Mouse (Mus musculus): ENCODE data around the gene Trak1. TPM values are rescaled to one million over a fixed set of nuclear protein-coding genes. Genes with fewer than 3 reads are reported as not detected.

Gene Trak1
- polyA plus RNA-seq, 1 experiment: 61.1 TPM

DNA sequence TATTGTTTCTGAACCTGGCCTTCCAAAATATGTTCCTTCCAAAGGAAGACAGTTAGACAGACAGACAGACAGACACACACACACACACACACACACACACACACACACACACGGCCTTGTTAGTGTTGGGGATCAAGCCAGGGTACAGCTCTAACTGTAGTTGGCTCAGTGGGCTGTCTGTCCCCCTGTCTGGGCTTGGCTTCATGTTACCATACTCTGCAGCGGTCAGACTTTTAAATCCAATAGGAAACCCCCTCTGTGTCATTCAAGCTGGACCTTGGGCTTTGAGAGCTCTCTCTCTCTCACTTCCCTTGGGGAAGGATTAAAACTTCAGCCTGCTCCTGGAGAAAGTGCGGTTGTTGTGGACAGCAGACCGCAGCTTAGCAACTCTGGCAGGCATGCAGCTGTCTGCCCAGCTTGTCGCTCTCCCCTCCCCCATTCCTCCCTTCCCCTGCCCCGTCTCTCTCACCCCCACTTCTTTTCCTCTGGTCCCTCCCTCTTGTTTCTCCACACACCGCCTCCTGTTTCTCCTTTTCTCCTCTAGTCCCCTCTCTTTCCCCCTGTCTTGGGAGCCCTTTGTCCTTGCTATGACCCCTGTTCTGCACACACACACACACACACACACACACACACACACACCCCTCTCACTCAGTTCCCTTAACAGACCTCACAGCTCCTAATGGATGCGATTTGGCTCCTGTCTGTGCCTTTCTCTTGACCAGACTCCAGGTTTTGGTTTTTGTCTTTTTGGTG lies 34.8 kb downstream of the Trak1 start:
- TF ChIP-seq CTCF (IDR thresholded peaks at IDR 0.05; ENCODE audit: low read depth, low read length) (no peak), POLR2A (IDR thresholded peaks at IDR 0.05; ENCODE audit: borderline replicate concordance, low read depth, low read length) (no peak)
- H3K27ac ChIP-seq (ENCODE audit: insufficient read depth, low read depth, low read length): peak overlapping the region; percentile 81
- 0 out of 2 replicates have a peak overlapping the region, but pooled peaks have one; percentile 8 for H3K4me3 ChIP-seq (ENCODE audit: insufficient read depth, low read length)
- H3K4me1 ChIP-seq (ENCODE audit: control insufficient read depth, insufficient read depth, low read length): peaks cover 47% of the 10 kb centered on the region

DNA sequence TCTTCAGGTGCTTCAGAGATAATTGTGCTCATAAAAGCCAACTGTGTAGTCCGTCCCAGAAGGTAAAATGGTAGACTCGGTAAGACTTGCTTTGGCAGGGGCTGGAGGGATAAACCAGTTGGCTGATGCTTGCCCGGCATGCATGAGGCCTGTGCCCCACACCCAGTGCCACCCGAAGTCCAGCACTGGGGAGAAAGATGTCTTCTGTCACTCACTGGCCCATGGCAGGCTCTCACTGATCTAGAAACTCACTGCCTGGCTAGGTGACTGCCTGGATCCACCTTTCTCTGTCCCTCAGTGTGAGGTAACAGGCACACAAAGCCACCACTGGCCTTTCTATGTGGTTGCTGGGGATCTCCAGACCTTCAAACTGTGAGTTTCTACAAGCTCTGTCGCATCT lies 36.3 kb downstream of the Trak1 start:
- no peak for TF ChIP-seq POLR2A (IDR thresholded peaks at IDR 0.05; ENCODE audit: borderline replicate concordance, low read depth, low read length)
- TF ChIP-seq CTCF (IDR thresholded peaks at IDR 0.05; ENCODE audit: low read depth, low read length): no peak
- Histone ChIP-seq H3K27ac (ENCODE audit: insufficient read depth, low read depth, low read length) (no peak overlapping the region), H3K4me3 (ENCODE audit: insufficient read depth, low read length) (no peak overlapping the region), H3K4me1 (ENCODE audit: control insufficient read depth, insufficient read depth, low read length) (peaks cover 53% of the 10 kb centered on the region)

DNA sequence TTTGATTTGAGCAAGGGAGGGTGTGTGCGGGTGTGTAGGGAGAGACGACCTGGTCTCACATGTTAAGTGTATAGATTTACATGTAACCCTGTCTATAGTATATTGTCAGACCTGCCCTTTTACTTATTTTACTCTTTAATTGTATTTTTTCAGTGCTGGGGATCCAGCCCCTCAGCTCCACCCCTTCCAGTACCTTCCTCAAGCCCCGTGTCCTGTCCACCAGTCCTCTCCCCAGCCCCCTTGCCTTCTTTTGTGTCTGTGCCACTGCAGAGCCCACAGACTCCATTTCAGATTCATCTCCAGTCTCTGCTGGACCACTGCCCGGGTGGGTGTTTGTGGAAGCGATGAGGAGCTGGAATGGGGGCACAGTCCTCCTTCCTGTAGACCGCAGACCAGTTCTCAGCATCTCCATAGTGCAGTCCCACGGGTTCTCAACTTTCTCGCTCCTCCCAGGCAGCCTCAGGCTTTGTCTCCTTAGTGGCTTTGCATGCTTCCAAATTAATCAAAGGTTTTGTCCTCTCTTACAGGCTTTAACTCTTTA lies 37.1 kb downstream of the Trak1 start:
- Histone ChIP-seq H3K27ac (ENCODE audit: insufficient read depth, low read depth, low read length) (no peak overlapping the region), H3K4me1 (ENCODE audit: control insufficient read depth, insufficient read depth, low read length) (peaks cover 47% of the 10 kb centered on the region), H3K4me3 (ENCODE audit: insufficient read depth, low read length) (no peak overlapping the region)
- no peak for TF ChIP-seq POLR2A (IDR thresholded peaks at IDR 0.05; ENCODE audit: borderline replicate concordance, low read depth, low read length)
- TF ChIP-seq CTCF (IDR thresholded peaks at IDR 0.05; ENCODE audit: low read depth, low read length): no peak

DNA sequence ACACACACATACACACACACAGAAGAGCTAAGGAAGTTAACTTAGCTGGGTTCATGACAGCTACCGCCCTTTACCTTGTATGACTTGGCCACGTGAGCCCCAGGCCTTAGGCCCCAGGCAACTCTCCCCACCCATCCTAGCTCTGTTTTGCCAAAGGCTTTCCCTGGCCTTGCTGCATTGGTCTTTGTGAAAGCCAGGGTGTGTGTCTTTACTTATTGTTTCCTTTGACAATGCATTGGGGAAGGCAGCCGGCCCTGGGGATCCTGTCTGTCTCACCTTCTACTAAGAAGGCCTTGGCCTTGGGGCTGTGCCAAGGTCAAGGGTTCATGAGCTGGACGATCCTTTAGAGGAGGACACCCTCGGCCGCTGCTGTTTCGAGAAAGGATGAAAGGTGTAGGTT lies 38.3 kb downstream of the Trak1 start:
- no peak overlapping the region for H3K27ac ChIP-seq (ENCODE audit: insufficient read depth, low read depth, low read length)
- no peak for TF ChIP-seq CTCF (IDR thresholded peaks at IDR 0.05; ENCODE audit: low read depth, low read length)
- no peak for TF ChIP-seq POLR2A (IDR thresholded peaks at IDR 0.05; ENCODE audit: borderline replicate concordance, low read depth, low read length)
- peaks cover 48% of the 10 kb centered on the region for H3K4me1 ChIP-seq (ENCODE audit: control insufficient read depth, insufficient read depth, low read length)

DNA sequence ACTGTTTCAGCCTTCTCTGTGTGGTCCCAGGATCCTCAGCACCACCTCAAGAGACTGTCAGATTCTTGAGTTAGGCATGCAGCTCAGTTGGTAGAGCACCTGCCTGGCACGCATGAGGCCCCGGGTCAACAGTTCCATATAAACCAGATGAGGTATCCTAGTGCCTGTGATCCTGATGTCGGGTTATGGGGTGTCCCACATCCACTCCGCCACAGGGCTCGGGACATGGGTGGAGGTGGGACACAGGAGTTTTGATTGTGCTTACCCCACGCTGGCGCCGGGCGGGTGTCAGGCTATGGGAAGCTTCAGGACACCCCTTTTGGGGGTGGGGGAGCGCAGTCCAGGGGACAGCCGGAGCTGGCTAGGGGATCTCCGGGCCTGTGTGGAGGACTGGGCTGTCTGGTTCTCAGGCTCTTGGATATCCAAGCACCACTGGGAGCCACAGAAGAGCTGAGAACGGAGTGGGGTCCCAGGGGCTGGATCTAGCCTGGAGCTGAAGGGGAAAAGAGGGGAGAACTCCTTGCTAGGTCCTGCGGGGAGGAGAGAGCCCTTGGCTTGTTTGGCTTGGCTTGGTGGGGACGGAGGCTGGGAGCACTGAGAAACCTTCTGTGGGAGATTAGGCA lies 39.1 kb downstream of the Trak1 start:
- Histone ChIP-seq H3K4me1 (ENCODE audit: control insufficient read depth, insufficient read depth, low read length) (peaks cover 42% of the 10 kb centered on the region), H3K4me3 (ENCODE audit: insufficient read depth, low read length) (no peak overlapping the region), H3K27ac (ENCODE audit: insufficient read depth, low read depth, low read length) (no peak overlapping the region)
- no peak for TF ChIP-seq POLR2A (IDR thresholded peaks at IDR 0.05; ENCODE audit: borderline replicate concordance, low read depth, low read length)
- no peak for TF ChIP-seq CTCF (IDR thresholded peaks at IDR 0.05; ENCODE audit: low read depth, low read length)

More for the DNA sequence above, 38.3 kb downstream of the Trak1 start:
- no peak overlapping the region for H3K4me3 ChIP-seq (ENCODE audit: insufficient read depth, low read length)

DNA sequence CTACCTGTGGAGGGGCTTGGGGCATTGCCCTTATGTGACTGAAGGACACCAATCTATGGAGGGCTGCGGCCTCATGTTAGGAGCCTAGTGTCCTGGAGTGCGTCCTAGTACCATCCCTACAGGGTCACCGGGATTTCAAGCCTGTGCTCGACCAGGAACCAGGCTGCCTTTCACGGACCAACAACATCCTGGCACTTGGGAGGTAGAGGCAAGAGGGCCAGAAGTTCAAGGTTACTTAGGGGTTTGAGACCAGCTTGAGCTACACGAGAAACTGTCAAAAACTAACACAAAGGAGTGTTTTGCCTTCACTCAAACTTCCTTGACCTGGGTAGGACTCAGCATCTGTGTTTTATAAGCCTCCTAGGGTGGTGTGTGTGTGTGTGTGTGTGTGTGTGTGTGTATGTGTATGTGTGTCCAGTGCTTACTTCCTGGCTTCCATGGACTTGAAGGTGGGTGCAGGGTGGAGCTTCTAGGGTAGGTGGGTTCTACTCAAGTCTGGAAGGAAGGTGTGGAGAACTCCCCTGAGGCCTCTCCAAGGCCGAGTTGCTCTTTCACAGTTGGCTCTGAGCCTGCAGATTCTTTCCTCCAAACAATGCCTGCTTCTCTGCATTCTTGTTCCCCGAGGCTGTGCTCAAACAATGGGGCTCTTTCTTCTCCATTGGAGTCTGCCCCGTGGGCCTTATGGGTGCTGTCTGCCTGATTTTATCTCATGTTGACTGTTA lies 40.1 kb downstream of the Trak1 start:
- no peak overlapping the region for H3K4me3 ChIP-seq (ENCODE audit: insufficient read depth, low read length)
- TF ChIP-seq POLR2A (IDR thresholded peaks at IDR 0.05; ENCODE audit: borderline replicate concordance, low read depth, low read length) (no peak), CTCF (IDR thresholded peaks at IDR 0.05; ENCODE audit: low read depth, low read length) (no peak)
- peaks cover 36% of the 10 kb centered on the region for H3K4me1 ChIP-seq (ENCODE audit: control insufficient read depth, insufficient read depth, low read length)
- H3K27ac ChIP-seq (ENCODE audit: insufficient read depth, low read depth, low read length): no peak overlapping the region

DNA sequence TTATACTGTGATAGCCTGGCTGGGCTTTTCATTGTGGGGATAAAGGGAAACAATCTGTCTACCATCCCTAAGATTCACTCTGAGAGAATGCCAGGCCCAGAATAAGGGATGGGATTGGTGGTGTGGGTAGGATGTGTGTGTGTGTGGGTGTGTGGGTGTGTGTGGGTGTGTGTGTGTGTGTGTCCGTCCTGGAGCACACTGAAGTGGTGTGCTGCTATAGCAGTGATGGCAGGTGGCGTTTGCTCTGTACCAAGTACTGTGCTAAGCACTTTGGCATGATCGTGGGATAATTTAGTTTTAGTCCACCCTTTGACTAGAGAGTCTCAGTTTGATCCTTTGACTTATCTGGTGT lies 40.6 kb downstream of the Trak1 start:
- H3K4me1 ChIP-seq (ENCODE audit: control insufficient read depth, insufficient read depth, low read length): peaks cover 32% of the 10 kb centered on the region
- no peak overlapping the region for H3K27ac ChIP-seq (ENCODE audit: insufficient read depth, low read depth, low read length)
- H3K4me3 ChIP-seq (ENCODE audit: insufficient read depth, low read length): no peak overlapping the region
- TF ChIP-seq POLR2A (IDR thresholded peaks at IDR 0.05; ENCODE audit: borderline replicate concordance, low read depth, low read length): no peak

DNA sequence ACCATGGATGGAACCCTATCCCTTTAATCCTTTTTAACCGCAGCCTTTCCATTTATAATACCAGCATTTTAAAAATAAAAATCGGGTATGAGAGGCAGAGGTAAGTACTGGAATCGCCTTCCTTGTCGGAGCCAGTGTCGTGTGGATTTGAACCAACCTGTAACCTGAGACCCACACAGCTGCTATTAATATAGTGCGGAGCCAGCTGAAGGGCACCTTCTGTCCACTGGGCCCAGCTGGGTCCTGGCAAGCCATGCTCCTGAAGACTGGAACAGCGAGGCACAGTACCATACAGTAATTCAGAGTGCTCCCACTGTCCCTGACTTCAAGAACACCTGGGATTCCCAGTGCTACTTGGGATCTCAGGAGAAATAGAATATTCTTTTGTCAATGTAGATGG lies 44.5 kb downstream of the Trak1 start:
- H3K27ac ChIP-seq (ENCODE audit: insufficient read depth, low read depth, low read length): no peak overlapping the region
- no peak overlapping the region for H3K4me3 ChIP-seq (ENCODE audit: insufficient read depth, low read length)
- TF ChIP-seq POLR2A (IDR thresholded peaks at IDR 0.05; ENCODE audit: borderline replicate concordance, low read depth, low read length) (no peak), CTCF (IDR thresholded peaks at IDR 0.05; ENCODE audit: low read depth, low read length) (no peak)
- H3K4me1 ChIP-seq (ENCODE audit: control insufficient read depth, insufficient read depth, low read length): peaks cover 37% of the 10 kb centered on the region

DNA sequence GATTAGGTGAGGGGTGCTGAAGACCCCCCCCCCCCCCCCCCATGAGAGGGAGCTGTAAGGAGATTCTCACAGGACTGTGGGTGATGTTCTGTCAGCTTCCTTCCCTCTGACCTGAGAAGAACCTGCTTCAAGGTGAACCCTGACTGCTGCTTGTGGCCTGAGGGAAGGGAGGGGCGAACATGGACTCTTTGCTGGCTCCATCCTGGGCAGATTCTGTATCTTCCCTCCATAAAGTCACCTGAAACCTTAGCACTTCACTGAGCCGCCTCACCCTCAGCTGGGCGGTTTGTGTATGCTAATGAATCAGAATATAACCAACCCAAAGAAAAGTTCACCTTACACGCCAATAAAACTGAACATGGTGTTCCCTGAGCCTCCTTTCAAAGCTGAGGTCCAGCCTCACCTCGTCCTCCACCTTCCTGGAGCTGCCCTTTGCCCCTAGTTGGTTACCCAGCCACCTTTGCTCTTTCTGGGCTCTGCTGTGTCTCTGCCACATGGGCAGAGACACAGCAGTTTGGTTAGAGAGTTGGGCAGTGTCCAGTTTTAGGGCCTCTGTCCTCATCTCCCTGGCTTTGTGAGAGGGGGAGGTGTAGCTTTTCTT lies 45.3 kb downstream of the Trak1 start:
- no peak overlapping the region for H3K4me3 ChIP-seq (ENCODE audit: insufficient read depth, low read length)
- no peak overlapping the region for H3K27ac ChIP-seq (ENCODE audit: insufficient read depth, low read depth, low read length)
- H3K4me1 ChIP-seq (ENCODE audit: control insufficient read depth, insufficient read depth, low read length): peaks cover 41% of the 10 kb centered on the region
- TF ChIP-seq POLR2A (IDR thresholded peaks at IDR 0.05; ENCODE audit: borderline replicate concordance, low read depth, low read length) (no peak), CTCF (IDR thresholded peaks at IDR 0.05; ENCODE audit: low read depth, low read length) (no peak)
